Mouse (Mus musculus) gastrocnemius, adult 2 months (tissue): ENCODE results near the gene Cep112. TPM values are rescaled to one million over a fixed set of nuclear protein-coding genes. Genes with fewer than 3 reads are reported as not detected.

Experiments used
- DNase-seq: peaks from one replicate; pipeline ENCODE4 v3.0.0; 2022
- H3K27ac ChIP-seq: fragments of 200-600 bp; 2 replicates; pipeline ENCODE4 v1.8.1; 2022; ENCODE audit warnings: mild to moderate bottlenecking
- H3K4me3 ChIP-seq: fragments of 200-600 bp; 2 replicates; pipeline ENCODE4 v1.8.1; 2022; ENCODE audit warnings: mild to moderate bottlenecking, moderate library complexity
- CTCF ChIP-seq: fragments of 200-600 bp; IDR thresholded peaks from 2 replicates; pipeline ENCODE4 v1.8.1; 2022; ENCODE audit warnings: antibody characterized with exemption, mild to moderate bottlenecking, moderate library complexity
- intact Hi-C: fragments of 180-260 bp; cut with DNase I; formaldehyde crosslinking; loops from one replicate; pipeline ENCODE4 v1.15.1; 2025
- total RNA-seq, 2 experiments: library from RNA; stranded (reverse); gene quantifications; 2 replicates each; pipeline ENCODE4 v1.2.3; 2021

Cep112 gene
- total RNA-seq, 2 experiments from 2014 or later, result 2.5 to 3.3 TPM

- Histone ChIP-seq H3K27ac (no peak overlapping the region), H3K4me3 (no peak overlapping the region)
- no peak for DNase-seq
- no peak for TF ChIP-seq CTCF
- intact Hi-C loops, result no loop called here
Observed at GRCm38 (mm10) chr11:108562076-108562475, 137.1 kb downstream of the Cep112 start.

GRCm38 (mm10) chr11:108586551-108587184, 161.7 kb downstream of the Cep112 start:
- no peak for DNase-seq
- Histone ChIP-seq H3K4me3 (no peak overlapping the region), H3K27ac (no peak overlapping the region)
- TF ChIP-seq CTCF, result no peak
- intact Hi-C loops, result no loop called here

GRCm38 (mm10) chr11:108593207-108593958, 168.4 kb downstream of the Cep112 start:
- no peak overlapping the region for H3K27ac ChIP-seq

DNA sequence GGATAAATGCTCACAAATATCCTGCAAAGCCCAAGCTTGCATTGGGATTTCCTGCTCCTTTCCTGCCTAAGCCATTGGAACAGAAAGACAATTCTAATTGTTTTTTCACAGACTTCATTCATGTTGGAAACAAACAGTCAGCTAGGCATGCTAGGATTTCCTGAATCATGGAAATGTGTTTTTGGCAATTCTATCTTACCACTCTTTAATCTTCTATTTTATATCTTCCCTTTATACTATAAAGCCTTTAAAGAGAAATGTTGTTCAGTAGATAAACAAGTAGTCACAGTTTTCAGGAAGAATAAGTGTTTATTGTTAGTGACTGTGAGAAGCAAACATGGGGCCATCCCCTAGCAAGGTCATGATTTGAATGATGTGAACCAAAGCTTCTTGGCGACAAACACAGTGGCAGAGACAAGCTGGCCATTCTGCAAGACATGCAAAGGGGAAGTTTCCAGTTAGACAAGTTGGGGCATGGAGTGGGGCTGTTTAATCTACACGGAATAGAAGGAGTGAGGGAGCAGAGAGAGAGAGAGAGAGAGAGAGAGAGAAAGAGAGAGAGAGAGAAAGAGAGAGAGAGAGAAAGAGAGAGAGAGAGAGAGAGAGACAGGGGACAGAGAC, 169.1 kb downstream of the Cep112 start:
- Histone ChIP-seq H3K27ac (no peak overlapping the region), H3K4me3 (no peak overlapping the region)
- intact Hi-C loops, result no loop called here
- TF ChIP-seq CTCF, result no peak
- no peak for DNase-seq

More at GRCm38 (mm10) chr11:108593207-108593958, 168.4 kb downstream of the Cep112 start:
- H3K4me3 ChIP-seq, result no peak overlapping the region
- intact Hi-C loops, result no loop called here
- DNase-seq, result no peak
- no peak for TF ChIP-seq CTCF

DNA sequence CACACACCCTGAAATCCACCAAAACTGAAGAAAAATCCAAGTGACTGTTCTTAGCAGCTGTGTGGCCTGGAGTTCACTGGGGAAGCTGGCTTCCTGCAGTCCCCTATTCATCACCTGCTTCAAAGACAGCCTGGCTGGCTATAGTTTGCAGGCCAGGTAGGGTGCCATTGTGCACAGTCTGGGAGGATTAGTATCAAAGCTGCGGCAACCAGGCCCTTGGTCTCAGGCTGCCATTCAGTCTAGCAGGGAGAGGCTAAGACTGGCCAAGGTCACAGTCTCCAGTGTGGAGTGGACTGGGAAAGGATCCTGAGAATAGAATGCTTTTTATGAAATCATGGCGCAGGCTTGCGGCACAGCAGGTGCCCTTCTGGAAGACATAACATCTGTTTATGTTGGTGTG, 180.3 kb downstream of the Cep112 start:
- no peak overlapping the region for H3K27ac ChIP-seq
- intact Hi-C loops, result no loop called here
- H3K4me3 ChIP-seq, result no peak overlapping the region
- no peak for TF ChIP-seq CTCF
- no peak for DNase-seq

DNA sequence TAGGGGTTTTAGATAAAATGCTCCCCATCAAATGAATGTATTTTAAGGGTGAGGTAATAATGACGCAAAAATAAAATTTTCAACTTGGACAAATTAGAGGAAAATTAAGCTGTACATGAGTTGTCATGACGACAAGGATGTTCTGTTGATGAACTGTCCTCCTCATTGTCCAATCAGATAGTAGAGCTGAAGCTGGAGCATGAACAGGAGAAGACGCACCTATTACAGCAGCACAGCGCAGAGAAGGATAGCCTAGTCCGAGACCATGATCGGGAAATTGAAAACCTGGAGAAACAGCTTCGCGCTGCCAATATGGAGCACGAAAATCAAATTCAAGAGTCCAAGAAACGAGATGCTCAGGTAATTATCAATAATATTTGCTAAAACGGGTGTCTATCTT, 181.0 kb downstream of the Cep112 start:
- intact Hi-C loops, result no loop called here
- no peak for DNase-seq

GRCm38 (mm10) chr11:108606836-108607235, 181.8 kb downstream of the Cep112 start:
- no peak for TF ChIP-seq CTCF
- Histone ChIP-seq H3K4me3 (no peak overlapping the region), H3K27ac (no peak overlapping the region)
- intact Hi-C loops, result no loop called here
- DNase-seq, result no peak

More for the DNA sequence above, 181.0 kb downstream of the Cep112 start:
- TF ChIP-seq CTCF, result no peak
- H3K27ac ChIP-seq, result no peak overlapping the region
- no peak overlapping the region for H3K4me3 ChIP-seq

- Histone ChIP-seq H3K27ac (no peak overlapping the region), H3K4me3 (no peak overlapping the region)
- no peak for DNase-seq
- TF ChIP-seq CTCF, result no peak
- intact Hi-C loops, result no loop called here
Observed at GRCm38 (mm10) chr11:108620628-108621433, 195.8 kb downstream of the Cep112 start.

GRCm38 (mm10) chr11:108621434-108621901, 196.5 kb downstream of the Cep112 start:
- Histone ChIP-seq H3K4me3 (no peak overlapping the region), H3K27ac (no peak overlapping the region)
- DNase-seq, result no peak
- no peak for TF ChIP-seq CTCF
- intact Hi-C loops, result no loop called here

GRCm38 (mm10) chr11:108625546-108626232, 200.7 kb downstream of the Cep112 start:
- Histone ChIP-seq H3K27ac (no peak overlapping the region), H3K4me3 (no peak overlapping the region)
- DNase-seq, result no peak
- TF ChIP-seq CTCF, result 0 out of 2 replicates have a peak, but pooled peaks have one; percentile 1
- intact Hi-C loops, result no loop called here

DNA sequence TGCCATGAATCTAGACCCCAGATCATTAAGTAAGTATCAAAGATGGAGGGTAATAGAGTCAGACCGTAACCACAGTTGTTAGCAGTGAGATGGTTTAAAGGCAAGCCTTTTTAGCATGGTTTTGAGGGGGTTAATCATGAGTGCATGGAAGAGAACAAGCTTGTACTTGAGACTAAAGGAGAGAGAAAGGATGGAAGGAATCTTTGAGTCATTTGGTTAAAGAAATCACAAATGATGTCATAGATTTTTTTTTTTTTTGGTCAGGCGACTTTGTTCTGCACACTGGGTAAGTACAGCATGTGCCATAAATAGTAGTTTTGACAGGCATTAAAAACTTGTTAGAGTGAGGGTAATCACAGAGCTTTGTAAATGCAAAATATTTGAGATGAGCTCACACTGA, 212.8 kb downstream of the Cep112 start:
- intact Hi-C loops, result no loop called here
- TF ChIP-seq CTCF, result no peak
- no peak for DNase-seq
- Histone ChIP-seq H3K4me3 (no peak overlapping the region), H3K27ac (no peak overlapping the region)

GRCm38 (mm10) chr11:108655574-108655973, 230.6 kb downstream of the Cep112 start:
- TF ChIP-seq CTCF, result no peak
- intact Hi-C loops, result no loop called here
- H3K27ac ChIP-seq, result peak overlapping the region; percentile 51; the same call in 1 of the 2 replicates
- no peak for DNase-seq
- H3K4me3 ChIP-seq, result peak overlapping the region; percentile 21; the same call in 1 of the 2 replicates
